Mouse (Mus musculus) cerebellum, adult 2 months (tissue): Measurements from ENCODE around the gene Ankrd1.

ENCODE experiments used
- CTCF ChIP-seq: fragments of 200-500 bp; IDR thresholded peaks from 2 replicates; pipeline ENCODE4 v1.5.1; 2011; ENCODE audit warnings: low read depth, mild to moderate bottlenecking, control low read depth, low read length, moderate library complexity, borderline replicate concordance; ENCODE audit not compliant: insufficient read depth
- POLR2A ChIP-seq: fragments of 200-500 bp; IDR thresholded peaks from 2 replicates; pipeline ENCODE4 v1.6.1; 2011; ENCODE audit warnings: low read length, control low read depth, borderline replicate concordance; ENCODE audit not compliant: insufficient read depth

- TF ChIP-seq POLR2A (no peak), CTCF (no peak)
Measured at GRCm38 (mm10) chr19:36150241-36151007, 30.5 kb upstream of the Ankrd1 start.
